Mouse (Mus musculus) frontal cortex, adult (tissue): ENCODE results near the gene Lypla2.

Source experiments
- ATAC-seq: cut with Nextera tagmentation; 2 replicates; pipeline ENCODE4 v1.9.2; 2017; ENCODE audit warnings: mild to moderate bottlenecking, moderate library complexity, mixed read lengths; ENCODE audit not compliant: low TSS enrichment

Gene Lypla2

GRCm38 (mm10) chr4:135920304-135921241, 51.9 kb downstream of the Lypla2 start, which contains the start of gene Fuca1:
TSS of gene Fuca1 (plus strand) at chr4:135920735.
- ATAC-seq = peak; percentile 96

GRCm38 (mm10) chr4:135919280-135919639, 53.2 kb downstream of the Lypla2 start:
- ATAC-seq = no peak

DNA sequence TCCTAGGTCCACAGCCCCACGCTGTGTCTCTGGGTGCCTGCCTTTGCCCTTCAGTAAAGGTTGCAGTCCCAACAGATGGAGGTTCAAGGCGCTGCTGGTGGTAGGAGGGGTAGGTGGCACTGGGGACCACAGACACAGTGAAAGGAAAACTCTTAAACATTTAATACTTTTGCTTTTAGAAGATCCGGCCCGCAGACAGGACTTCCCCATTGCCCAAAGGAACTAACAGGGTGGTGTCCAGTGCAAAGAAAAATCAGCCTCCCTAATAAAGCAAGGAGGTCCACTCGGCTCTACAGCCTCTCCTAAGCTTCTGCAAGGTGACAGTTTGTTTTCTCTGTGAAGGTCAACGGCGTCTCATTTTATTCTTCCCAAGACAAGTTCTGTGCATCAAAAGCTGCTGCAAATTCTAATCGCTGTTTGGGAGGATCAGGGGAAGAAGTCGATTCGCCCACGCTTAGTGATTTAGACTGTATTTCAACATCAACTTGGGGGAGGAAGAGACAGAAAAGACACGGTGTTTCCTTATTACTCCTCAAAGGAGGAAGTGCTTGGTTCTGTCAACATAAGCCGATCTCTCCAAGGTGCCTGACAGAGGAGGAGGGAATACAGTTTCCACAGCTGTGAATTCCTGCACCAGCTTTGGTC, 53.7 kb downstream of the Lypla2 start:
- no peak for ATAC-seq
